In the genomic region with DNA sequence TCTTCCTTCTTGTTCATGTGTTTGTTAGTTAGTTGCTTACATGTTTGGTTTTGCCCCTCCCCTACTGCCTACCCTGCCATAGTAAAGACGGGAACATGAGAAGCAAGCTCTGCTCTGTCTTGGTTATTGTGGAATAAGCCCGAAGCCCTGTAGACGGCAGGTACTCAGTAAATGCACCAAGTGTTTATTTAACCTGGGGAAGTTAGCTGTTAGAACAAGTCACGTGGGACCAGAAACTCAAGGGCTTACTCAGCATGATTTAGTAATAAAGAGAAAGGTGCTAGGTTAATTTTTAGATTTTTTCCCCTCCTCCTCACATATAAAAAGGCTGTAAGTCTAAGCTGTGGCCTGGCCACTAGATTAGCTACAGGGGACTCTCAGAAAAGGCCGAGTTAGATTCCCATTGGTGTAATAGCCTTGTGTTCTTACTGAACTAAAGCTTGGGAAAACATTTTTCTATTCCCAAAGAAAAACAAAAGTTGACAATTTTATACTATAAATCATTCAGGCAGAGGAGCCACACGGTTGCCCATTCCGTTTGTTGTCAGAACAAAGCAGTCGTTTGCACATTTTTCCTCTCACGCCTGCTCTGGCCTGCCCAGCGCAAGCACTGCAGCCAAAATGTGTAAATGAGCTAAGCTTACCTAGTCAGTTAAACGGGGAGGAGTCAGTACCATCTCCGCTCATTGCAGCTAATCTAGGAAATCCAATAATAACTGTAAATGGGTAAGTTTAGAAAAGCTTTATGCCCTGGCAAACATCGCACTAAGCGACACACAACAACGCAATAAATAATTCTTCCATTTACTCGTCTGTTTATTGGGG, we compare ENCODE assay signal across 9 mouse cellular contexts. TPM values are rescaled to one million over a fixed set of nuclear protein-coding genes. Genes with fewer than 3 reads are reported as not detected.
DNase-seq lines count a peak whose midpoint lies in the region; ATAC-seq lines count a peak whose summit lies in the region.
"Had no signal": no experiment of that assay in that cellular context is flagged by ENCODE, and none has a peak within 500 bp of the region (broad histone marks: within the 10 kb centered on the region; RNA-seq: fewer than 3 reads in every experiment).

No protein-coding gene starts in this region.

- peak overlapping the region; percentile 56 for H3K27ac ChIP-seq in heart, embryonic 12.5 days (ENCODE audit: poor library complexity, severe bottlenecking)
- no peak overlapping the region for H3K27ac ChIP-seq in neural tube, embryonic 12.5 days
- peak overlapping the region; percentile 68 for H3K27ac ChIP-seq in limb, embryonic 15.5 days

- no peak overlapping the region for H3K9ac ChIP-seq in heart, embryonic 12.5 days
- no peak overlapping the region for H3K9ac ChIP-seq in neural tube, embryonic 12.5 days
- H3K9ac ChIP-seq in limb, embryonic 15.5 days, result no peak overlapping the region

- H3K36me3 ChIP-seq in heart, embryonic 12.5 days, result no peaks in the 10 kb centered on the region
- no peaks in the 10 kb centered on the region for H3K36me3 ChIP-seq in neural tube, embryonic 12.5 days
- no peaks in the 10 kb centered on the region for H3K36me3 ChIP-seq in limb, embryonic 15.5 days

- no peak for DNase-seq in heart, adult 9 months (ENCODE audit: low spot score in 2 of 2)
- no peak for DNase-seq in neural tube, embryonic 10.5 days (ENCODE audit: extremely low spot score, low spot score)
- DNase-seq in thymus, postnatal 4 days, result no peak
- DNase-seq in retina, postnatal 1 day, result no peak
- DNase-seq in cerebellum, adult 11-12 months, result no peak
- DNase-seq: layer of hippocampus, postnatal 36 days had no signal

- WGBS in heart, embryonic 12.5 days, result 72% methylated on average over 16 of the region's 16 CpGs
- 54% methylated on average over 16 of the region's 16 CpGs for WGBS in neural tube, embryonic 12.5 days
- WGBS in limb, embryonic 15.5 days, result 47% methylated on average over 16 of the region's 16 CpGs

- no peaks in the 10 kb centered on the region for H3K27me3 ChIP-seq in heart, embryonic 12.5 days (replicated peaks)
- H3K27me3 ChIP-seq in neural tube, embryonic 12.5 days (replicated peaks), result no peaks in the 10 kb centered on the region
- H3K27me3 ChIP-seq in limb, embryonic 15.5 days, result no peaks in the 10 kb centered on the region

- ATAC-seq in heart, embryonic 12.5 days (ENCODE audit: insufficient number of reproducible peaks, low FRiP score), result no peak
- ATAC-seq in neural tube, embryonic 12.5 days (ENCODE audit: low FRiP score, low read depth), result no peak
- ATAC-seq in limb, embryonic 15.5 days (ENCODE audit: insufficient number of reproducible peaks, low FRiP score, low TSS enrichment, low read depth), result no peak

- no peak overlapping the region for H3K4me3 ChIP-seq in heart, embryonic 12.5 days
- no peak overlapping the region for H3K4me3 ChIP-seq in neural tube, embryonic 12.5 days
- no peak overlapping the region for H3K4me3 ChIP-seq in limb, embryonic 15.5 days

- H3K4me2 ChIP-seq in heart, embryonic 12.5 days, result no peak overlapping the region
- H3K4me2 ChIP-seq in neural tube, embryonic 12.5 days (replicated peaks), result peak overlapping the region; percentile 40; the same call in 1 of the 2 replicates
- no peak overlapping the region for H3K4me2 ChIP-seq in limb, embryonic 15.5 days

- H3K9me3 ChIP-seq in heart, embryonic 12.5 days (replicated peaks), result no peaks in the 10 kb centered on the region
- no peaks in the 10 kb centered on the region for H3K9me3 ChIP-seq in neural tube, embryonic 12.5 days
- H3K9me3 ChIP-seq in limb, embryonic 15.5 days, result no peaks in the 10 kb centered on the region

- H3K4me1 ChIP-seq in heart, embryonic 12.5 days (replicated peaks), result peaks cover 68% of the 10 kb centered on the region
- peaks cover 26% of the 10 kb centered on the region for H3K4me1 ChIP-seq in neural tube, embryonic 12.5 days
- H3K4me1 ChIP-seq in limb, embryonic 15.5 days, result peaks cover 27% of the 10 kb centered on the region

RNA-seq across cellular contexts. Expression of a gene that starts 24.1 kb away (rescaled TPM):
- 31.3 and 32.1 TPM in 2 replicates for polyA plus RNA-seq in heart, embryonic 12.5 days (2016; fragmentation: Nextera tagmentation; extraction: Ambion mirVana)
- 19.7 and 21.1 TPM in 2 replicates for polyA plus RNA-seq in neural tube, embryonic 12.5 days (2016; fragmentation: Nextera tagmentation; extraction: Ambion mirVana)
- 16.8 and 17.2 TPM in 2 replicates for polyA plus RNA-seq in limb, embryonic 15.5 days (2015; fragmentation: Nextera tagmentation; extraction: Ambion mirVana)
